Comparison of ENCODE assay signal across 8 mouse cellular contexts in genomic region chr2:129800271-129800903, GRCm38 (mm10). TPM values are rescaled to one million over a fixed set of nuclear protein-coding genes. Genes with fewer than 3 reads are reported as not detected.
DNase-seq lines count a peak whose midpoint lies in the region; ATAC-seq lines count a peak whose summit lies in the region.

Gene Stk35, plus strand, starts transcription at chr2:129800517.

- peak; percentile 96 for DNase-seq in ZHBTc4 (ENCODE audit: low read depth, low spot score)
- peak; percentile 80 for DNase-seq in gastrocnemius, postnatal 10 days
- peak; percentile 87 for DNase-seq in induced T-regulatory cell, adult 2 months (ENCODE audit: low read depth)
- peak; percentile 72 to 86 for DNase-seq in left cerebral cortex, adult 9 months (ENCODE audit: low spot score in 2 of 2)
- peak; percentile 86 for DNase-seq in right cerebral cortex, postnatal 14 days
- DNase-seq in urinary bladder, postnatal 36 days (ENCODE audit: low spot score in 2 of 2): peak; percentile 71 to 90

- peak; percentile 76 for ATAC-seq in common myeloid progenitor, adult 5-6 weeks (replicated peaks; ENCODE audit: low read depth, poor library complexity, severe bottlenecking)
- ATAC-seq in megakaryocyte progenitor cell, adult 5-6 weeks (replicated peaks; ENCODE audit: poor library complexity): peak; percentile 86

RNA-seq across cellular contexts. Expression of gene Stk35, which starts in this region (rescaled TPM):
- total RNA-seq in common myeloid progenitor, adult 5-6 weeks (2017): 8.1 and 12.7 TPM in 2 replicates
- 1 to 10 TPM; 6.7 to 7.5 TPM for total RNA-seq in gastrocnemius, postnatal 10 days (2021)
- 15.5 and 17.3 TPM in 2 replicates for total RNA-seq in megakaryocyte progenitor cell, adult 5-6 weeks (2015)
- 6.9 and 8.3 TPM in 2 replicates for total RNA-seq in megakaryocyte progenitor cell, adult 5-6 weeks (2017)

Comparison
In these comparisons a context has a peak if more than half of its experiments do, and no peak if none do; other contexts are left out.
1. Peak in every context shown above with its lines: DNase-seq and ATAC-seq.